20 mouse cellular contexts compared by ENCODE assay signal in genomic region chr4:66900126-66900525, GRCm38 (mm10).
DNase-seq lines count a peak whose midpoint lies in the region.
"Had no signal": no experiment of that assay in that cellular context is flagged by ENCODE, and none has a peak within 500 bp of the region (broad histone marks: within the 10 kb centered on the region; RNA-seq: fewer than 3 reads in every experiment).

No protein-coding gene starts in this region.

- DNase-seq in ES-CJ7 (ENCODE audit: low read depth, low spot score) (peak; percentile 35), R1 (ENCODE audit: low read depth, low spot score) (peak; percentile 86), ZHBTc4 (ENCODE audit: low read depth, low spot score) (peak; percentile 55)
- no peak for DNase-seq in adrenal gland, adult (ENCODE audit: inconsistent age in 2 of 2, low spot score in 1 of 2)
- DNase-seq in heart, postnatal 36 days, result no peak
- DNase-seq in adrenal gland, adult 8-10 months, result no peak
- DNase-seq: adrenal gland, adult 2 months; adrenal gland, postnatal 10 days; adrenal gland, postnatal 14 days; adrenal gland, postnatal 25 days; adrenal gland, postnatal 36 days; B cell, adult 2 months; cerebellum, adult 11 months; cerebellum, adult 11-12 months; cerebellum, adult 18-20 months; cerebellum, adult 2 months; cerebellum, adult 8-10 months; cerebellum, adult 9-10 months; cerebellum, adult 9-11 months; cerebellum, postnatal 10 days had no signal

- intact Hi-C loops in heart, postnatal 36 days (cut with DNase I), result no loop called here

Comparison
In these comparisons a context has a peak if more than half of its experiments do, and no peak if none do; other contexts are left out.
1. DNase-seq: peak in ES-CJ7 (single experiment), R1 (single experiment) and ZHBTc4 (single experiment); none in adrenal gland, adult (0 of 2), heart, postnatal 36 days (0 of 2) and adrenal gland, adult 8-10 months (single experiment).